Mouse (Mus musculus) intestine, embryonic 14.5 days (tissue): ENCODE measurements at regions not wholly inside any gene's neighbourhood (a gene's known extent, or its start where the extent isn't known, plus 50 kb on each side); places are given as distances from the start of the nearest gene placed in this dataset.

ENCODE experiments used
- ATAC-seq: fragments of 200-750 bp; cut with Nextera tagmentation; replicated peaks from 2 replicates; pipeline ENCODE4 v1.8.0; 2017; ENCODE audit warnings: low read depth, moderate number of reproducible peaks, moderate TSS enrichment, moderate library complexity; ENCODE audit not compliant: low FRiP score, low TSS enrichment
- DNase-seq: peaks from one replicate; pipeline ENCODE4 v3.0.0-alpha.2; 2018; ENCODE audit warnings: low spot score
- H3K27ac ChIP-seq: fragments of 300-500 bp; sonication (generic); 2 replicates; pipeline ENCODE4 v1.5.1; 2014; ENCODE audit warnings: low read depth, mild to moderate bottlenecking, control low read depth
- H3K27me3 ChIP-seq: fragments of 300-500 bp; sonication (generic); replicated peaks from 2 replicates; pipeline ENCODE4 v1.6.1; 2014; ENCODE audit warnings: low read length, control low read depth; ENCODE audit not compliant: control insufficient read depth, insufficient read depth
- H3K36me3 ChIP-seq: fragments of 300-500 bp; sonication (generic); 2 replicates; pipeline ENCODE4 v1.6.1; 2014; ENCODE audit warnings: low read length, control low read depth; ENCODE audit not compliant: control insufficient read depth, insufficient read depth
- H3K4me1 ChIP-seq: fragments of 300-500 bp; sonication (generic); replicated peaks from 2 replicates; pipeline ENCODE4 v1.6.1; 2014; ENCODE audit warnings: low read length, control low read depth, mixed read lengths; ENCODE audit not compliant: control insufficient read depth, insufficient read depth
- H3K4me2 ChIP-seq: fragments of 300-500 bp; sonication (generic); 2 replicates; pipeline ENCODE4 v1.6.1; 2014; ENCODE audit warnings: low read length
- H3K4me3 ChIP-seq: fragments of 300-500 bp; sonication (generic); 2 replicates; pipeline ENCODE4 v1.5.1; 2014; ENCODE audit warnings: low read depth, low read length, control low read depth, mixed read lengths
- H3K9ac ChIP-seq: fragments of 300-500 bp; sonication (generic); 2 replicates; pipeline ENCODE4 v1.6.1; 2014; ENCODE audit warnings: mild to moderate bottlenecking, low read length
- H3K9me3 ChIP-seq: fragments of 300-500 bp; sonication (generic); 2 replicates; pipeline ENCODE4 v1.6.1; 2016; ENCODE audit warnings: low read length, control low read depth; ENCODE audit not compliant: control insufficient read depth
- WGBS: fragments of 180-500 bp; shearing (Covaris S2); extraction: QIAGEN DNeasy Blood & Tissue Kit; methylation state at CpG from one replicate; pipeline ENCODE4 v1.1.7; 2014; 5-methylcytosine and 5-hydroxymethylcytosine counted together

DNA sequence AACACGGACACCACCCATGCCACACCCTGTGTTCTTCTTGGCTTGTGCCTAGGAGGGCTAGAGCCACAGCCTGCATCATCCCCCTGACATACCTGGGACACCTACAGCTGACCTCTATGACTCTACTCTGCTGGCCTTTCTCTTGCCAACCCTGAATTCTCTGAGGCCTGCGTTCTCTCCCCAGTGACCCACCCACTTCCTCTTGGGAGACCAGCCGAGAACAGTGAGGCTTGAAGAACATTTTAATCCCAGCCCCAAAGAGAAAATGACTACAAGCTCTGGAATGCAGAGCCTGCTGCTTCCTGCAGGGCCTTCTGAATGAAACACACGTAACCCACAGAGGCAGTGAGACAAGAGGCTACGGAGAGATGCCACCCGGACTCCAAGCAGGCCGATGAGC, 102.0 kb downstream of the Zfp36l2 start:
- peak overlapping the region; percentile 18; the same call in 1 of the 2 replicates for H3K27ac ChIP-seq
- no peak overlapping the region for H3K4me2 ChIP-seq
- no peaks in the 10 kb centered on the region for H3K9me3 ChIP-seq
- ATAC-seq (0 out of 2 replicates have a peak, but pooled peaks have one; percentile 21), DNase-seq (no peak)
- H3K4me3 ChIP-seq, result no peak overlapping the region
- 28% methylated on average over 7 of the region's 7 CpGs for WGBS
- H3K36me3 ChIP-seq, result no peaks in the 10 kb centered on the region
- no peaks in the 10 kb centered on the region for H3K27me3 ChIP-seq
- H3K4me1 ChIP-seq, result peaks cover 28% of the 10 kb centered on the region
- no peak overlapping the region for H3K9ac ChIP-seq

DNA sequence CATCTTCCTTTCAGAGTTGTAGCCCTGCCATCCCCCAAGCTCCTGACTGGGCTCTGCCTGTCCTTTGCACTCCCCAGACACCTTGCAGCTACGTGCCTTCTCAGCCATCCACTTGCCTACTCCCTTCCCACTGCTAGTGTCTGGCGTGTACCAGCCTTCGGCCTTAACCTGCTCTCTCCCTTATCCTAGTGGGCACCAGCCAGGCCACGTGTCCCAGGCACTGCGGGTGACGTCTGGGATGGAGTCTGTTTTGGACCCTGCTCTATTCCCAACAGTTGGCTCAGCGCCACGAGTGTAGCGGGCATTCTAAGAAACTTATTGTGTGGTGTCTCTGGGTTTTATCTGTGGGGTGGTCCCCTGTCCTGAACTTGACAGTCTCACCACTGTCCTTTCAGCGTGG, 102.5 kb downstream of the Zfp36l2 start:
- Histone ChIP-seq H3K4me1 (peaks cover 28% of the 10 kb centered on the region), H3K36me3 (no peaks in the 10 kb centered on the region), H3K9me3 (no peaks in the 10 kb centered on the region), H3K27me3 (no peaks in the 10 kb centered on the region), H3K4me2 (no peak overlapping the region), H3K9ac (no peak overlapping the region), H3K4me3 (no peak overlapping the region), H3K27ac (peak overlapping the region; percentile 18; the same call in 1 of the 2 replicates)
- WGBS, result 86% methylated on average over 10 of the region's 10 CpGs
- ATAC-seq (no peak), DNase-seq (no peak)

DNA sequence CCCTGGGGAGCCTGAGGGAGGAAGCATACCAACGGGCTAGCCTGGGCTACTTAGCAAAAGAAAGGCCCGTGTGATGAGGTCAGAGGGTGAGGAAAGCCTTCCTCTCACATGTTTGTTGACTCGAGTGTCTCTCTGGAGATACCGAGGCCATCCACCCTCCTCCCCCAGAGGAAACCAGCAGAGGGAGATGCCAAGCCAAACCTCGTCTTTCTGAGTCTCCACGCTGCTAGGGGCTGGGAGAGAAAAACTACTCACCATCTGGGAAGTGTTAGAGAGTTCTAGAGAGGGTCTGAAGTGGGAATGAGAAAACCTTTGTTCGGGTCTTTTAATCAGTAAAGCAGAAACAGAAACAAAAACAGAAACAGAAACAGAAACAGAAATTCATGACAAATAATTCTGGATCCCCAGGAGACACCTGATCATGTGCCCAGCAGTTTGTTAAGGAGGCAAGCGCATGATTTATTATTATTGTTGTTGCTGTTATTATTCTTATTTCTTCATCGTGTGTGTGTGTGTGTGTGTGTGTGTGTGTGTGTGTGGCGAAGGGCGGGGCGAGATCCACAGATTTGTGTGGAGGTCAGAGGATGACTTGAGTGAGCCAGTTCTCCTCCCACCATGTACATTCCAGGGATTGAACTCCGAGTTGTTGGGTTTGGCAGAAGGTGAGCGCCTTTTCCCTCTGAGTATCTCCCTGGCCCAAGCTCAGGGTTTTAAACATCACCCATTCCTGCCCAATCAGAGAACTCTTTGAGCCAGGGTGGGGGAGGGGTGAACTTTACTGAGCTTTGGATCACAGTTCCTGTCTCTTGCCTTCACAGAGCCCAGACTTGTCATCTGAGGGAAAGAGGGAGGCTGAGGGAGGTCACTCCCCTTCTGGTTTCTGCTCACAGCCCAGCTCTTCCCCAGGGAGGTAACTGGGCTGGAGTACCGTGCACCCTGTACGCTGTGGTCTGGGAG, 104.2 kb downstream of the Zfp36l2 start:
- H3K36me3 ChIP-seq, result no peaks in the 10 kb centered on the region
- H3K27me3 ChIP-seq, result no peaks in the 10 kb centered on the region
- DNase-seq (no peak), ATAC-seq (no peak)
- no peaks in the 10 kb centered on the region for H3K9me3 ChIP-seq
- 66% methylated on average over 16 of the region's 16 CpGs for WGBS
- H3K4me2 ChIP-seq, result no peak overlapping the region
- no peak overlapping the region for H3K9ac ChIP-seq
- H3K4me3 ChIP-seq, result no peak overlapping the region
- H3K27ac ChIP-seq, result no peak overlapping the region
- peaks cover 28% of the 10 kb centered on the region for H3K4me1 ChIP-seq

DNA sequence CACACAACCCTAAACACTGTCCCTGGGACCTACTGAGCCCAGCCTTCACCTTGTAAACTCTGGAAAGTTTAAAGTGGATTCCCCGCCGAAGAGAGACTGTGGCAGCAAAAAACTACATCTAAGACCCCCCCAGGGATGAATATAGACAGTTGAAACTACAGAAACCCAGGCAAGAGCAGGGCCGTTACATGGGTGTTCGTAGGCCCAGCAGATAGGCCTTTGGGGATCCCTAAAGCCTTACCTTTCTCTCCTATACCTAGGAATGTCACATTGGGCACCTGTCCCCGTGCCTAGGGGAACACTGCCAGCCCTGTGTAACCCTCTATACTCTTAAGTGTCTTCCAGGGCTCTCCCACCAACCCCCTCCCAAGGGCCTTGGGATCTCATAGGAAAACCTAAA, 105.2 kb downstream of the Zfp36l2 start:
- no peaks in the 10 kb centered on the region for H3K27me3 ChIP-seq
- H3K9ac ChIP-seq, result no peak overlapping the region
- 87% methylated on average over 5 of the region's 5 CpGs for WGBS
- DNase-seq, result no peak
- H3K27ac ChIP-seq, result peak overlapping the region; percentile 9
- no peaks in the 10 kb centered on the region for H3K36me3 ChIP-seq
- H3K4me1 ChIP-seq, result peaks cover 28% of the 10 kb centered on the region
- no peaks in the 10 kb centered on the region for H3K9me3 ChIP-seq
- no peak overlapping the region for H3K4me2 ChIP-seq
- no peak overlapping the region for H3K4me3 ChIP-seq
- no peak for ATAC-seq

DNA sequence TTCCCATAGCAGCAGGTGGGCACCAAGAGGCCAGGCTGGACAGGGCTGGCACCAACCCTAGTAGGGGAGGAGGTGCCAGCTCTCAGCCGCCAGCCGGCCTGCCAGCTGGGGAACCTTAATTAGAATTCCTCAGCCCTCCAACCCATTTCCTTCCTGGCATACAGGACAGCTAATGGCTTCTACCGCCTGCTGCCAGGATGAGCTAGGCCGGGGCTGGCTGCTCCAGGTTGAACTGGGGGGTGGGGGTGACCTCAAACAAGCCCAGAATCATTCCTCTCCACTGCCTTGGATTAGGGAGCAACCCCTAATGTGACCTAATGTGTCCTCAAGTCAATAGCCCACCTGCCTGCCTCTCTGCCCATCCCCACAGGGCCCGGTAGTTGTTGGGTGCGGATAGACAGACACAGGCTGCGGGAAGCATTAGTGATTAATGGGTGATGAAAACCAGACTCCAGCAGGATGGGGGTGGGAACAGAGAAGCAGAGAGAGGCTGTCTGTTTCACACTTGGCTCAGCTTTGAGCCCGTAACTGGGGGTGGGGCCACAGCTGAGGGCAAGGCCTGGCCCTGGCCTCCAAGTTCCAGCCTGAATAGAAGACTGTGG, 105.9 kb downstream of the Zfp36l2 start:
- Histone ChIP-seq H3K4me2 (no peak overlapping the region), H3K27me3 (no peaks in the 10 kb centered on the region), H3K9ac (no peak overlapping the region), H3K9me3 (no peaks in the 10 kb centered on the region), H3K27ac (peak overlapping the region; percentile 9; the same call in 1 of the 2 replicates), H3K36me3 (no peaks in the 10 kb centered on the region), H3K4me3 (no peak overlapping the region), H3K4me1 (peaks cover 28% of the 10 kb centered on the region)
- ATAC-seq (peak; percentile 50), DNase-seq (peak; percentile 66)
- 33% methylated on average over 8 of the region's 8 CpGs for WGBS

DNA sequence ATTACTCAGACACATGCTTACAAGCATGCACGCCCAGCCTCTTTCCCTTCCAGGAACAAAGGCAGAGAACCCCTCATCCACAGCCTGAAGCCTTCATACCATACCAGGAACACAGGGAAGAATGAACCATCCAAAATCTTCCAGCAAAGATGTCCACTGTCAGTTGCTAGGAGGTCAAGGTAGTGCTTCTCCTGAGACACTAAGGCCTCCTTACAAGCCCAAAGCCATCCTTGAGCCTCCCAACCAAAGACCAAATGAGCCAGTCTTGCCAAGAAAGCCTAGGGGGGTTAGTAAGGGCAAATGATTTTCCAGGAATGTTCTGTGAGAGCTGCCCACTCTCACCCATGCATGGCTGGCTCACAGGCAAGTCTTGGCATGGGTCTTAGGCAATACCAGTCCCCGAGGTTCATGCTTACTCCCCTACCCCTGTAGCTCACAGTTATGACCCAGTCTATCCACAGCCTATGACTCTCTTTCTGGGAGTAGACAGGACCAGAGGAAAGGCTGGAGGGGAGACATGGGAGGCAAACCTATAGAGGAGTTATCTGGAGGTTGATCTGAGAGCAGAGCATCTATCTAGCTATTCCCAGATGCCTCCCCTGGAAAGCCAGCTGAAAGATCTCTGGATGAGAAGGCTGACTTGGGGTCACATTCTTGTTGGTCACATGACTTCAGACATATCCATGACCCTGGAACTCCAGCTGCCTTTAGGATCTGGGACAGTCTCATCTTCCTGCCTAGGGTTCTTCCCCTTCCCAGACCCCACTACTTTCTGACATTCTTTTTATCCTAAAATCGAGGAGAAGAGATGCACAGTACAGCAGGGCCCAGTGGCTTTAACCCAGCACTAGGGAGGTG, 112.4 kb downstream of the Zfp36l2 start:
- H3K4me1 ChIP-seq, result peaks cover 29% of the 10 kb centered on the region
- no peaks in the 10 kb centered on the region for H3K27me3 ChIP-seq
- H3K9ac ChIP-seq, result no peak overlapping the region
- 63% methylated on average over 3 of the region's 3 CpGs for WGBS
- DNase-seq (no peak), ATAC-seq (no peak)
- no peaks in the 10 kb centered on the region for H3K9me3 ChIP-seq
- no peak overlapping the region for H3K4me3 ChIP-seq
- peak overlapping the region; percentile 43; the same call in 1 of the 2 replicates for H3K27ac ChIP-seq
- H3K4me2 ChIP-seq, result no peak overlapping the region
- no peaks in the 10 kb centered on the region for H3K36me3 ChIP-seq

DNA sequence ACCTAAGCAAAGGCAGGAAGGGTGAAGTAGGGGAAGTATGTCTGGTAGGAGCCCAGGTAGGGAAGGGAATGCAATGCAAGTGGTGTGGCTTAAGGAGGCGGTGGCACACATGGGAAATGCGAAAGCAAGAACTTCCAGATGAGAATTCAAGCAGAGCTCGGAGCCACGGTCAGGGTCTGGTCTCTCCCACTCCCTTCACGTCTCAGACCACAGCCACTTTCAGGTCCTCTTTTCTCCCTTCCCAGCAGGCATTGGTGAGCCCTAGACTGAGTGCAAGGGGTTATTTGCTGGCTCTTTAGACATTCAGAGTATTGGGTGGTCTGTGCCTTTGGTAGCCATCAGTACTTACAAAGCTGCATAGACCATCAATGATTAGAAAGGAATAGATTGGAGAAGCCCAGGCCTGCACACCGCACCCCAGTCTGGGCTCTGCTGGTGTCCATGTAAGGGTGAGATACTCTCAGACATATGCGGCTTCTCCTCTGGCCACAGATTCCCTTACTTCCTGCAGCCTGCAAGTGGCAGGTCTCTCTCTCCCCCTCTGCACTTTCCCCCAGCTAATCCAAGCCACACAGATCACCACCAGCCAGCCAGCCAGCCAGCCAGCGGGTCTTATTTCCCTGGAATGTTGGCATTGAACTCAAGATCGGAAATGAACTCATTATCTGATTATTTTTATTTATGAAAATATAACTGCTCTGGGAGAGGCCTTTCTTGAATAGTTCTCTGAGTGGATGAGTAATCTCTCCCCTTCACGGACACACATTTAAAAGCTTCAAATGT, 113.6 kb downstream of the Zfp36l2 start:
- Histone ChIP-seq H3K4me2 (no peak overlapping the region), H3K4me1 (peaks cover 29% of the 10 kb centered on the region), H3K9me3 (no peaks in the 10 kb centered on the region), H3K4me3 (no peak overlapping the region), H3K27ac (peak overlapping the region; percentile 43; the same call in 1 of the 2 replicates), H3K36me3 (no peaks in the 10 kb centered on the region), H3K27me3 (no peaks in the 10 kb centered on the region), H3K9ac (no peak overlapping the region)
- ATAC-seq (no peak), DNase-seq (no peak)
- WGBS, result 69% methylated on average over 10 of the region's 10 CpGs
